Mouse (Mus musculus): ENCODE results near the gene Tekt1.

The Tekt1 gene

GRCm38 (mm10) chr11:72362347-72362741 lies at the start of gene Tekt1:
TSS of gene Tekt1 (minus strand) at chr11:72362442.
- no peak for DNase-seq (ENCODE audit: low read depth in 1 of 2, low spot score in 2 of 2)

DNA sequence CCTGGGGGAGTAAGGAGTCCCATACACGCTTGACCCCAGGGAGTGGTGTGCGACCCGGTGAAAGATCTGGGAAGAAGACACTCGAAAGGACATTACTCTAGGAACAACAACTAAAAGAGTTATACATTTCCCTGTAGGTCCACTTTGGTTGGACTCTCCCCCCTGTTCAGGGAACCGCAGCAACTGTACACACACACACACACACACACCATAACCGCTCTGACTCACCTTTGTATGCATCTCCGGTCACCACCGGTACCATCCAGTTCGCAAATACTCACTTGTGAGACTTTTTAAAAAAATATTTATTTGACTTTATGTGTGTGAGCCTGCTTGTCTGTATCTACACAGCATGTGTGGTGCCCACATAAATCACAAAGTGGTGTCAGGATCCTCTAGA lies 49.7 kb upstream of the Tekt1 start:
- DNase-seq (ENCODE audit: low read depth in 1 of 2, low spot score in 2 of 2), result no peak

- DNase-seq (ENCODE audit: low read depth in 1 of 2, low spot score in 2 of 2), result no peak
These were observed 49.1 kb upstream of the Tekt1 start, which contains the start of gene Smtnl2 for GRCm38 (mm10) chr11:72411093-72411921. TSS of gene Smtnl2 (minus strand) at chr11:72411713.

- no peak for DNase-seq (ENCODE audit: low read depth in 1 of 2, low spot score in 2 of 2)
These were observed 48.4 kb upstream of the Tekt1 start for GRCm38 (mm10) chr11:72410521-72411092.

DNA sequence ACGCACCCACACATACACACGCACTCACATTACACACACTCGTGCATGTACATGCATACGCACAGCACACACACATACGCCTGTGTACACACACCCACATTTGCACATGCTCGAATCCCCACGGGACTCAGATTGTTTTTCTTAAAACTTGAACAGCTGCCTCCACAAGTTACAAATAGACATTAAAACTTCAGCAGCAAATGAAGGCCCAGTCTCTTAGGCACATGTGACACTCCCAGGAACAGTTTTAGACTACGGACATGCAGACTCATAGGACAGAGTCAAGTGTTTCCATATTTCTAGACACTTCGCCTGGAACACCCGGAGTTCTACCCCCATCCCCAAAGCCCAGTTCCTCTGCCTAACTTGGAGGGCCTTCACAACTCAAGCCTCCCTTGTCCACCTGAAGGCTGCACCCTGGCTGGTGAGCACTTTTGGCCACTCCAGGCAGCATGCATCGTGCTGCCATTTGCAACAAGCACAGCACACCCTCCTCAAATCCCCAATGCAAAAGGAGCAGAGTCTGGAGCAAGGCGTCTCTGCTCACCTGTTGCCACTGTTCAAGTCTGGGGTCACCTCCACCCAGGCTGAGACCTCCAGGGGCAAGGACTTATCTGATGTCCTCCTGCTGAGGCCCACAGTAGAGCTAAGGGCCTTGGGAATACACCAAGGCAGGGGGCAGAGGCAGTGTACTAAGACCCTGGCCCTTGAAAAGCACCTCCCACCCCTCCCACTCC lies 47.6 kb upstream of the Tekt1 start:
- no peak for DNase-seq (ENCODE audit: low read depth in 1 of 2, low spot score in 2 of 2)

DNA sequence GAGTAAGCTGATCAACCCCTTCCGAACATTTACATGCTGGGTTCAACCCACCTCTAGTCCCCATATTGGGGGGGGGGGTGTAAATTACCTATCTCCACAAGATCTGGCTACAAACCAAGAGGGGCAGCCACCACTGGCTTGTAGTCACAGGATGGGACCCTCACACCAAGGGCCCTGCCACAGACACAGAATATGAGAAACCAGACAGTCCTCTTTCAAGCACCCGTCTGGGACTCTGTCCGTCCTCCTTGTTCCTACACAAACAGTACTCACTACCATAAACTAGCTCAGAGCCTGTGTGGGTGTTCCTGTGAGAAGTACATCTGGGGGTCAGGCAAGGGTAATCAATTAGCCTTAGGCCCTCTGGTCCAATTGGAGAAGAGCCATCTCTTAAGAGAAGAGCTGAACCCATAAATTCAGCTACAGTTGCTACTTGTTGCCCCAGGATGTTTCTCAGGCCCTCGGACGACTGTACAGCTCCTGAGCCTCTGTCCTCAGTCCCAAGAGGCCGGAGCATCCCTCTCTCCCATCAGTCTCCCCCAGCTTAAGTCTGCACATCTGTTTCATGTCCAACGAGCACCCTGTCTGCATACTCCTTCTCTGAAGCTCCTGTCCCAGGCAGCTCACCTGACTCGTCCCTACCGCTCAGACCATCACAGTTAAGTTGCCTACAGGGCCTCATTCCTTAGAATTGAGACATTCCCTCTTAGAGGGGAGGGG lies 46.4 kb upstream of the Tekt1 start:
- DNase-seq (ENCODE audit: low read depth in 1 of 2, low spot score in 2 of 2), result no peak

- DNase-seq (ENCODE audit: low read depth in 1 of 2, low spot score in 2 of 2), result no peak
These were observed 45.3 kb upstream of the Tekt1 start for GRCm38 (mm10) chr11:72407574-72407973.

DNA sequence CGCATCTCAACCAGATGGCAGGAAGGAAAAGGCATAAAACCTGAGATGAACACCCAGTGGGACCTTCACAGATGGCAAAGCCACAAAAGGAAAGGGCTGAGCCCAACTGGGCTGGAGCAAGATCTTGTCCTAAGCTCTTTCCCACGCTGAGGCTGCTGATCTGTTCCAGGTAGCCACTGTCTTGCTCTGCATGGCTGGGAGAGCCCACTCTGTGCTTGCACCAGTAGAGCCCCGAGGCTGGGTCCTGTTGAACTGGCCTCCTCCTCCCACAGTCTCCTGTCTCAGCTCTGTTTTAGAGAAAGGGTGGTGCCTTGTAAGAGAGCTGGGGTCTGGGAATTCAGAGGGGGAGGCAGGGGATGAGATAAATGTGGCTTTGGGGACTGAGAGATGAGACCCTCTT lies 44.8 kb upstream of the Tekt1 start:
- no peak for DNase-seq (ENCODE audit: low read depth in 1 of 2, low spot score in 2 of 2)

- no peak for DNase-seq (ENCODE audit: low read depth in 1 of 2, low spot score in 2 of 2)
These were observed 43.9 kb upstream of the Tekt1 start for GRCm38 (mm10) chr11:72406079-72406675.

DNA sequence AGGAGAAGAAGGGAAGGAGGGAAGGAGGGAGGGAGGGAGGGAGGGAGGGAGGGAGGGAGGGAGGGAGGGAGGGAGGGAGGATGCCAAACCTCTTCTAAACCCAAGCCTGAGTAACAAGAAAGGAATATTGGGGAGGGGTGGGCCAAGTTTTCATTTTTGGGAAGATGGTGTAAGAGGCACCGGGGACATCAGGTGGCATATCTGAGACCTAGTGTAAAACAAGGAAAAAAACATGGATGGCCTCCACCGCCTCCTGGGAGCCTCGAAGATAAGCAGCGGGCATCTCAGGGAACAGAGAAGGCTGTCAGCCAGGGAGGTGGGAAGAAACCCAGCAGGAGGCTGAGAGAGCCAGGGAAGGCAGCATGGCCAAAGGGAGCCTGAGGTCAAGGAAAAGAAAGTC lies 43.3 kb upstream of the Tekt1 start:
- no peak for DNase-seq (ENCODE audit: low read depth in 1 of 2, low spot score in 2 of 2)

- no peak for DNase-seq (ENCODE audit: low read depth in 1 of 2, low spot score in 2 of 2)
These were observed 40.7 kb upstream of the Tekt1 start for GRCm38 (mm10) chr11:72402969-72403368.

- no peak for DNase-seq (ENCODE audit: low read depth in 1 of 2, low spot score in 2 of 2)
These were observed 39.8 kb upstream of the Tekt1 start for GRCm38 (mm10) chr11:72402017-72402416.

- no peak for DNase-seq (ENCODE audit: low read depth in 1 of 2, low spot score in 2 of 2)
These were observed 38.8 kb upstream of the Tekt1 start for GRCm38 (mm10) chr11:72401068-72401467.

DNA sequence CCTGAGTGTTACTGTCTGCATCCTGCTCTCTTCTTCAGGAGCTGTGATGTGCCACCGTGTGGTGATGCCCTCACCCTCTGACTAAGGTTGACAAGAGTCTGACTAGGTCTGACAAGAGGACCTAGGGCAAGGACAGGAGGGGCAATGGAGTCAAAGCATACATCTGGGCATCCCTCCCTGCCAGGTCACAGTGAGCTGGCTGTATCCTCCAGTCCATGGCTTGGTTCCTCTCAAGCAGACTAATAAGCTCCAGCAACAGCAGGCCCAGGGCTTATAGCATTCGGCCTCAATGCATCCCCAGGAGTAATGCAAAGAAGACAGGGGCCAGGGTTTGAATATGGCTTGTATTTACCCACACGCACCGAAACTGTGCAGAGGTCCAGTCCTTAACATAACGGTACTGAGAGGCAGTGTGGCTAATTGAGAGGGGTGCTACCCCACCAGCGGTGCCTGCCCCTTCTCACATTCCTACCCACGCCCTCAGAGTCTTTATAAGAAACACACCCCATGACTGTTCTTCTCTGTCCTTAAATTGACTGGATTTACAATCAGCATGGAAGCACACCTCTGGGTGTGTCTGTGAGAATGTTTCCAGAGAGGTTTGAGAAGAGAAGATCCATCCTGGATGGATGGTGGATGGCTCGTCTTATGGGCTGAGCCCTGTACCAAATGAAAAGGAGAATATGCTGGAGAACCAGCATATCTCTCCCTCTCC lies 35.7 kb upstream of the Tekt1 start:
- no peak for DNase-seq (ENCODE audit: low read depth in 1 of 2, low spot score in 2 of 2)

DNA sequence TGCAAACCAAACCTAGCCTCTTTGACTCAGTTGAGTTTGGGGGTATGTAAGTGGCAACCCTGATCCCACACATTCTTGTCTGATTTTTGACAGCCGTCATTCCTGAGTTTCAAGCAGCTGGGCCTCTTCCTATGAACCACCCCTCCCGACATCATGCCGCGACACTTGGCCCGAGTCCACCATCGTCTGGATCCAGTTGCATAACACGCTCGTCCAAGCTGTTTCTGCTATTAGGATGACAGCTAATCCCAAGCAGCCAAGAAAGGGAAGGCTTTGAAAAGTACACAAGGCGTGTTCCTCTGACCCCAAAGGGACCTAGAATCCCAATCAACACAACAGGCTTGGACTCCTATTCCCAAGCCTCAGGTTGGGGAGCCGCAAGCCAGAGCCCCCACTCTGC lies 34.8 kb upstream of the Tekt1 start:
- DNase-seq (ENCODE audit: low read depth in 1 of 2, low spot score in 2 of 2), result no peak

DNA sequence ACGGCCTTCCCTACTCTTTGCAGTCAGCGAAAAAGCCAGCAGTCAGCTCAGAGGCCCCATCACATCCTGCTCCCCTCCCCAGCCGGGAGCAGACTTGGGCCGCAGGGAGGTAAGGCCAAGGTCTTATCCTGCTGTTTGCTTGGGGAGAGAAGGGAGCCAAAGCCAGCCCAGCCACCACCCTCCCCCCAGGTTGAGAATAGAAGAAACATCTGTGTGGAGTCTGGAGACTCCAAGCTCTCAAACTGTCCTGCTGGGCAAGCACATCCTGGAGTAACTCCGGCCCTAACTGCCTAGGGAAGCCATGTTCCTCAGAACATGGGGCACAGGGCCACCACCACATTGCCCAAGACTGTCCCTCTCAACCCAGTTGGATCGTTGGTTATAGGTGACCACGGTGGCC lies 34.4 kb upstream of the Tekt1 start:
- DNase-seq (ENCODE audit: low read depth in 1 of 2, low spot score in 2 of 2), result no peak

- DNase-seq (ENCODE audit: low read depth in 1 of 2, low spot score in 2 of 2), result no peak
These were observed 33.4 kb upstream of the Tekt1 start for GRCm38 (mm10) chr11:72395652-72396051.

- DNase-seq (ENCODE audit: low read depth in 1 of 2, low spot score in 2 of 2), result no peak
These were observed 32.5 kb upstream of the Tekt1 start for GRCm38 (mm10) chr11:72394694-72395093.

DNA sequence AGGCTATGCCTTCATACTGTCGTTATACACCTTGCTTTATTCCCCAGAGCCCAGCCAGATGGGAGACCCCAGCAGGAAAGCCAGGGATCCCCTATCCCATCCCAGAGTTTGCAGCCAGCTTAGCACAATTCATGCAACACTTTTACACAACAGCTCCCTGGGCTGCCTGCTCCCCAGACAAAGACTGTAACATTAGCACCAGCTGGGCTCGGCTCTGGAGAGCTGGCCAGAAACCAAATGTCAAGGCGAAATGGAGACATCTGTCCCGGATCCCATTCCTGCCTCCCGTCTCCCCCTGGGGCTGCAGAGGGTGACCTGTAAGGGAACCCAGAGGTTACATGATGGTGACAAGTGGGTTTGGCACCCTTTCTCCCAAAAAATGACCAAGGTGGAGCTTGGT lies 31.4 kb upstream of the Tekt1 start:
- DNase-seq (ENCODE audit: low read depth in 1 of 2, low spot score in 2 of 2), result no peak

GRCm38 (mm10) chr11:72393243-72393642 lies 31.0 kb upstream of the Tekt1 start:
- no peak for DNase-seq (ENCODE audit: low read depth in 1 of 2, low spot score in 2 of 2)

Data from monocyte, adult 2 months (primary cell).